Mouse (Mus musculus) heart, adult 9 months (tissue): ENCODE data around the gene Tmem171.

Experiments
- DNase-seq, 2 experiments: peaks; one replicate each; pipeline ENCODE4 v3.0.0; 2022; ENCODE audit warnings: low spot score in 2 of 2

Tmem171 gene

DNA sequence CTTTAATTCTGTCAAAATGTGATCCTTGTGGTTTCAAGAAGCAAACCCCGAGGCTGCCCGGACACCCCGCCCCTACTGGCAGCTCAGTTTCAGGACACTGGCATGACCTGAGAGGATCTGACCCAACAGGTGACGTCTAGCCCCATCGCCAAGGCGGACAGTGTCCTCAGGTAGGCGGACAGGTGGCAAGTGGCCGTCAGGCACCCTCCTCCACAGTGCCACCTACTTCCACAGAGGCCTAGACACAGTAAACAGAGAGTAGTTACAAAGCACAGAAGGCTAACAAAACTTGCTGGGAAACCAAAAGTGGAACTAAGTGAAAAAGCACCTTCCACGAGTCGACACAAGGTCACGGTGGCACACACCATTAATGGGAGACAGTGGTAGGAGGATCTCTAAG lies 1.3 kb downstream of the Tmem171 start:
- DNase-seq, result no peak

GRCm38 (mm10) chr13:98691956-98692515 lies 2.6 kb downstream of the Tmem171 start:
- DNase-seq, result no peak

GRCm38 (mm10) chr13:98690886-98691285 lies 3.7 kb downstream of the Tmem171 start:
- no peak for DNase-seq

GRCm38 (mm10) chr13:98689605-98690290 lies 4.9 kb downstream of the Tmem171 start:
- peak; percentile 26 to 41 for DNase-seq

GRCm38 (mm10) chr13:98687931-98688330 lies 6.7 kb downstream of the Tmem171 start:
- DNase-seq, result no peak

DNA sequence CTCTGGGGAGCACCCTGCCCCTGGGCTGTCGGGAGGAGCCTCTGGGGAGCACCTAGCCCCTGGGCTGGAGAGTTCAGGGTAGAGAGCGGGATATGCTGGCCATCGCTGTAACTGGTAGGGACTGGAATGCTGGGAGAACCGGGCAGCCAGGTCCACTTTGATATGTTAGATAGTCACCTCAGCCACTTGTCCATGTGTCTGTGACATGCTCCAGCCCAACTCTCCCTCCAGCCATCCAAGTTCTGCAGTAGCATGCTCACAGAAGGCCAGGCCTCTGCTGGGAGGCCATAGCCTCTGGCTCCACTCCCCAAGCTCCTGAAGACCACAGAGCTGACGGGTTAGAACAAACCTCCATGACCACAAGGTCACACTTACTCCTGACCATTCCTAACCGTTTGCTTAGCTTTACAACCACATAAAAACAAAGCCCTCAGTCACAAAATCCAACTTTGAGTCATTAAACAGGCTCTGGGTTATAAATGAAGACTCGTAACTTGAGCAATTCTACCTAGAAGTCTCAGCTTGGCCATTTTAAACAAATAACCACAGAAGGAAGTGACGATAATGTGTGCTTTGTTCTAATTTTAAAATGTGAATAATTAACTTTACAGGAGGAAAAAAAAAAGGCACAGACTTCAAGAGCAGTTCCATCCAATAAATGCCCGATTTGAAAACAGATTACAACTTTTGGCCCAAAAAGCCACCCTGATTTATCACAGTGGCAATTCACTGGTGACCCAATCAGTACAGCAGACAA lies 10.3 kb downstream of the Tmem171 start:
- DNase-seq, result no peak

GRCm38 (mm10) chr13:98683412-98683811 lies 11.2 kb downstream of the Tmem171 start:
- DNase-seq, result no peak

DNA sequence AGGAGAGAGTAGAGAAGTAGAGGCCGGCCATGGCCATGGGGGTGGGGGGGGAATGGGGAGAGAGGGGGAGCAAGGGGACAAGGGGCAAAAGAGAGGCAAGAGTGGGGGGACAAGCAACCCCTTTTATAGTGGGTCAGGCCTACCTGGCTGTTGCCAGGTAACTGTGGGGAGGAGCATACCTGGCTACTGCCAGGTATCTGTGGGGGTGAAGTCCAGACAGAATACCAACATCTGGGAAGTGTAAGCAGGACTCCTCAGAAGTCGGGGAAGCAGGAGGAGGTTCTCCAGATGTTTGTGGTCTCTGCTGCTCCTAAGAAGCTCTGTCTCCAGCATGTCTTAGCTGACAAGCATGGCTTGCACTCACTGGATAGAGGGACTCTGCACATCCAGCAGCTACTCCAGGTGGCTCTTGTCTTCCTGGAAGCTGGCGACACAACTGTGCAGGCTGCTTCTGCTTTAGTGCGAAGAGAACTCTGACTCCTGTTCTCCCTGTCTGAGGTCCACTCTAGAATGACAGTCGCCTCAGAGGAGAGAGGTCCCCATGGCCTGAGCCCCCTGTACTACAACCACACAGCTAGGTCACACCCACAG lies 14.1 kb downstream of the Tmem171 start:
- DNase-seq, result no peak

DNA sequence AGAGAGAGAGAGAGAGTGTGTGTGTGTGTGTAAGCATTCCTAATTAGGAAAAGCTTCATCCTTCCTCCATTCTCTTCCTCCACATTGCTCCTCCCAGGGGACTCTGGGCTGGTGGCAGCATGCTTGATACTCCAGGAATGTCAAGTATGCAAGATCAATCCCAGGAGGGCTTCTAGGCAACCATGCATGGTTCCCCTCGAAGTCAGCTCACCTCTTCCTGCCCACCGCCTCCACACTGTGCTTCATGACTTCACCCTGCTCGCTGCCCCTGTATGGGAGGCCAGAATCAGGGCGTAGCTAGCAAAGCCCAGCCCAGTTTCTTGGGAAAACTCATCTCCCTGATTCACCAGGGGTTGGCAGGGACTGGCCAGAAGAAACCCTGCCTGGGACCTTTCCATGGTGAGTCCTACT lies 15.0 kb downstream of the Tmem171 start:
- no peak for DNase-seq

DNA sequence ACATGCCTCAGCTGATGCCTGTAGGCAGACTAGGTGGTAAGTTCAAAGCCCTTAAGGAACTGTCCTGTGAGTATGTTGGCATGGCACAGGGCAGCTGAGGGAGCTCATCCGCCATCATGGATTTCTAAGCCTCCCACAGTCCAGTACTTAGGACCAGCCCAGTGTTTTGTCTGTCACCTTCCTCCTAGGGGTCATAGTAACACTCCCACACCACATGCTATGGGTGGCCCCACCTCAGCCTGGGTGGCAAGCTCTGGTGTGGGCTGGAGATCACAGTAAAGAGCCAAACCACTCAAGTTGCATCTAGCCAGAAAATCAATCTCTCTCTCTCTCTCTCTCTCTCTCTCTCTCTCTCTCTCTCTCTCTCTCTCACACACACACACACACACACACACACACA lies 15.4 kb downstream of the Tmem171 start:
- DNase-seq, result no peak

DNA sequence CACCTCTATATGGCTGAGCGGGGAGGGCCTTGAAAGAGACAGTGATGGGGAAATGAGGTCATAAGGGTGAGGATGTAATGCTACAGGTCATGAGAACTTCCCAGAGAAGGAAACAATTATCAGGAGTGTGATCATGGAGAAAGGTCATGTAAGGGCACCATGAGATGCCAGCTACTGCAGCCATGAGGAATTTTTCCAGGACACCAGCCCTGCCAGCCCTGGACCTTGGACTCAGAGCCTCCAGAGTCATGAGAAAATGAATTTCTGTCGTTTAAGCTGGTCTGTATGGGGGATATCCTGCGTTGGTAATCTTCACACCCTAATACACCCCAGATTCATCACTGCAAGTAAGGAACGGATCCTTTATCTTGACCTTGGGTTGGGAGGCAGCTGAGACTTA lies 20.7 kb downstream of the Tmem171 start:
- no peak for DNase-seq

DNA sequence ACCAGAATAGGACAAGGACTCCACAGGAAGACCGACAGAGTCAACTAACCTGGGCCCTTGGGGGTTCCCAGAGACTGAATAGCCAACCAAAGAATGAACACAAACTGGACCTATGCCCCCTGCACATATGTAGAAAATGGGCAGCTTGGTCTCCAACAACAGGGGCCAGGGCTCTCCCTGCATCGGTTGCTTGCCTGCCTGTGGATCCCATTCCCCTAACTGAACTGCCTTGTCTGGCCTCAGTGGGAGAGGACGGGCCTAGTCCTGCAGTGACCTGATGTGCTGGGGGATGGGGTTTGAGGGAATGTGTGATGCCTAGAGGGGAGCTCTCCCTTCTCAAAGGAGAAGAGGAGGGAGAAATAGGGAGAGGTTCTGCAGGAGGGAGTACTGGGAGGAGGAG lies 25.3 kb downstream of the Tmem171 start:
- DNase-seq, result no peak

DNA sequence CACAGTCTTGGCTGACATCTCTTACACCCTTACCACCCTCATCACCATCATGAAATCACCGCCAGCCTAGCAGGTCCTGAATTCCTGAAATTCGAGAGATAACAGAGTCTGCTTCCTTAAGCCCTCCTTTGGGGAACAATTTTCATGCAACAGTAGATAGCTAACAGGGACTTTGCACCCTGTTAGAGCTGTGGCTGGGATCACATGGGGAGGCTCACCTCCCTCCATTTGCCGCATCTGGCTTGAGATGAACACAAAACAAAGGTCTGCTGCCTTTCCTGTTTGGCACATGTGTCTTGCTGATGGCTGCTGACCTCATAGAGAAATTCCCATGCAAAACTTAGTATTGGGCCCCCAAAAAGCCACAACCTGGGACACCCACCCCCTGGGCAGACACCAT lies 27.3 kb downstream of the Tmem171 start:
- DNase-seq, result peak in 1 of 2 experiments; percentile 17

DNA sequence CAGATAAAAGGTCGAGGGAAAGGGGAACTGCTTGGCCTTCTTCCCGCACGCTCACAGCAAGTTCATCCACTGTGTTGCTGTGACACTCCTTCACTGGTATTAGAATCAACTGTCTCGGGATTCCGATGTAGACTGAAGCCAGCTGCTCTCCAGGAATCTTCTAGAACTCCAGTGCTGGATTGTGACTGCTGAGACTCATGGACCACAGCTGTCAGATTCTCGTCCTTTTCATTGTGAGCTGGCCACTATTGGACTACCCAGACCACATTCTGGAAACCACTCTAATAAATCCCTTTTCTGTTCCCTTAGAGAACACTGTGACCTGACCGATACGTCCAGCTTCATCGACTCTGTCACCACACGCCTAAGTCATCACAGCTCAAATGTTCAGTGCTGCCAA lies 29.4 kb downstream of the Tmem171 start:
- peak in 1 of 2 experiments; percentile 46 for DNase-seq

GRCm38 (mm10) chr13:98662173-98662675 lies 32.4 kb downstream of the Tmem171 start:
- DNase-seq, result no peak

DNA sequence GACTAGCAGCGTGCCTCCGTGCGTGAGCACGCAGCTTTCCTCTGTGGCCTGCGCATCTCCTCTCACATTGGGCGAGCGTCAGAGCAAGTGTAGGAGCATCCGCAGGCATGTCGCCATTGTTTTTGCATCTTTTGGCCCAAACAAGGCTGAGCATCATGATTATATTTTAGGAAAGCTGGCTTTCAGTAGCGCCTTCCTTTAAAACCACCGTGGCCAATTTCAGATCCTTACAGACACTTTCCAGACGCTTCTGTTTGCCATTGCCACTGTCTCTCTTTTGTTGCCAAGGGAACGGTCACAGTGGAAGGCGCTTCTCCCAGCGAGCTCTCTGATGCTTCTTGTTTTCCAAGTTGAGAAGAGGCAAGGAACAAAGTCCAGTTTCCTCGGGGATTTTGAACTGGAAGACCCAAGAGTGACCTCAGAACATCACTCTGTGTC lies 38.6 kb downstream of the Tmem171 start:
- DNase-seq, result peak in 1 of 2 experiments; percentile 28

- DNase-seq, result no peak
Measured at GRCm38 (mm10) chr13:98655346-98655745, 39.3 kb downstream of the Tmem171 start.

- peak; percentile 68 to 89 for DNase-seq
Measured at GRCm38 (mm10) chr13:98654129-98654939, 40.3 kb downstream of the Tmem171 start.

DNA sequence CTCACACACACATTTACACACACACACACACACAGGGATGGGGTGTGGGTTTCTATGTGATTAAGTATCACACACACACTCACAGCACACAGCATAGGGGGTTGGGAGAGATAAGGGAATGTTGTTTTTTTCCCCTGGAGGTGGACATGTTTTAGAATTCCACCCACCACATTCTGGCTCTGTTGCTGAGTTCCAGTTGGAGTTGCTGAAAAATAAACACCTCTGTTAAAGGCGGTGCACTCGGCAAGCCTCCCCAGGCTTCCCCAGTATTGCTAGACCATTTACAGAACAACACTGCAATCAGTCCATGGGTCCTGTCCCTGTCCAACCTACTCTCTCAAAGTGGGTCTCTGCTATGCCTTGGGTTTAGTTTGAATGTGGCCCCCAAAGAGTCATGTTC lies 42.4 kb downstream of the Tmem171 start:
- DNase-seq, result no peak

- peak; percentile 14 to 24 for DNase-seq
Measured at GRCm38 (mm10) chr13:98651228-98651977, 43.2 kb downstream of the Tmem171 start.
